Mouse (Mus musculus) gastrocnemius, postnatal 25 days (tissue): Measurements from ENCODE around the gene Tmem210. TPM values are rescaled to one million over a fixed set of nuclear protein-coding genes. Genes with fewer than 3 reads are reported as not detected.

Experiments used
- total RNA-seq, 2 experiments: library from RNA; stranded (reverse); gene quantifications; 1 replicate in 1 of 2; 2 replicates in 1 of 2; pipeline ENCODE4 v1.2.3; 2021

Tmem210 gene
- total RNA-seq, 2 experiments from 2014 or later, result not detected

Other genes starting within 250 kb of the Tmem210 start
- gene Nsmf, start 233.8 kb upstream of the Tmem210 start, total RNA-seq, result 10 to 100 TPM; 12.8 to 15.9 TPM
- gene Entpd8, start 207.8 kb upstream of the Tmem210 start, total RNA-seq, result not detected
- gene Noxa1, start 193.0 kb upstream of the Tmem210 start, total RNA-seq, result not detected
- 1 to 10 TPM; 3.6 to 6.7 TPM for gene Nrarp, start 107.4 kb upstream of the Tmem210 start, total RNA-seq
- gene Tor4a, start 91.3 kb upstream of the Tmem210 start, total RNA-seq, result 1 to 10 TPM; 1.1 to 1.3 TPM
- 10 to 100 TPM; 20.5 to 22.3 TPM for gene Nelfb, start 76.7 kb upstream of the Tmem210 start, total RNA-seq
- not detected for gene Stpg3, start 73.5 kb upstream of the Tmem210 start, total RNA-seq
- not detected for gene Fam166a, start 69.4 kb upstream of the Tmem210 start, total RNA-seq
- 100 to 1,000 TPM; 167 to 293 TPM for gene Tubb4b, start 63.4 kb upstream of the Tmem210 start, total RNA-seq
- not detected for gene Slc34a3, start 53.8 kb upstream of the Tmem210 start, total RNA-seq
- gene Rnf224, start 51.4 kb upstream of the Tmem210 start, total RNA-seq, result not detected
- gene Rnf208, start 45.9 kb upstream of the Tmem210 start, total RNA-seq, result under 1 TPM; 0.56 to 0.75 TPM
- gene Cysrt1, start 45.7 kb upstream of the Tmem210 start, total RNA-seq, result not detected
- under 1 TPM; 0.82 to 0.99 TPM for gene AL732309.1, start 41.3 kb upstream of the Tmem210 start, total RNA-seq
- 10 to 100 TPM; 10.3 to 11.3 TPM for gene Tmem203, start 32.7 kb upstream of the Tmem210 start, total RNA-seq
- 1 to 10 TPM; 2.1 to 2.9 TPM for gene Tprn, start 25.5 kb upstream of the Tmem210 start, total RNA-seq
- 10 to 100 TPM; 31.6 to 33.0 TPM for gene Ssna1, start 15.7 kb upstream of the Tmem210 start, total RNA-seq
- gene Anapc2, start 15.7 kb upstream of the Tmem210 start, total RNA-seq, result 10 to 100 TPM; 27.0 to 27.3 TPM
- gene Lrrc26, start 1.8 kb downstream of the Tmem210 start, total RNA-seq, result not detected
- gene Grin1, start 31.0 kb downstream of the Tmem210 start, total RNA-seq, result under 1 TPM in 1 of 2 experiments, not detected in 1; 0.08 TPM
- 10 to 100 TPM; 11.9 to 15.4 TPM for gene Man1b1, start 44.2 kb downstream of the Tmem210 start, total RNA-seq
- gene Dpp7, start 68.2 kb downstream of the Tmem210 start, total RNA-seq, result 10 to 100 TPM; 10.1 to 10.4 TPM
- gene Uap1l1, start 77.5 kb downstream of the Tmem210 start, total RNA-seq, result 1 to 10 TPM; 2.8 to 4.6 TPM
- under 1 TPM; 0.19 to 0.33 TPM for gene Sapcd2, start 84.2 kb downstream of the Tmem210 start, total RNA-seq
- gene Entpd2, start 107.7 kb downstream of the Tmem210 start, total RNA-seq, result 1 to 10 TPM; 9.1 to 9.4 TPM
- gene Npdc1, start 111.2 kb downstream of the Tmem210 start, total RNA-seq, result 10 to 100 TPM; 15.0 to 25.1 TPM
- gene Fut7, start 135.1 kb downstream of the Tmem210 start, total RNA-seq, result not detected
- gene Abca2, start 140.6 kb downstream of the Tmem210 start, total RNA-seq, result 10 to 100 TPM; 12.5 to 16.2 TPM
- gene Clic3, start 168.7 kb downstream of the Tmem210 start, total RNA-seq, result under 1 TPM; 0.35 to 0.64 TPM
- 10 to 100 TPM; 13.7 to 16.2 TPM for gene Paxx, start 172.9 kb downstream of the Tmem210 start, total RNA-seq
- gene Ptgds, start 181.9 kb downstream of the Tmem210 start, total RNA-seq, result not detected
- gene Lcn12, start 205.8 kb downstream of the Tmem210 start, total RNA-seq, result not detected
- 10 to 100 TPM; 77.2 to 77.4 TPM for gene Fbxw5, start 212.6 kb downstream of the Tmem210 start, total RNA-seq
- gene C8g, start 213.6 kb downstream of the Tmem210 start, total RNA-seq, result 1 to 10 TPM in 1 of 2 experiments, under 1 TPM in 1; 0.86 to 1.3 TPM